Mouse (Mus musculus) liver, embryonic 14.5 days (tissue): ENCODE data around the gene Hdac4. TPM values are rescaled to one million over a fixed set of nuclear protein-coding genes. Genes with fewer than 3 reads are reported as not detected.

Experiments used
- ATAC-seq: fragments of 200-750 bp; cut with Nextera tagmentation; 2 replicates; pipeline ENCODE4 v1.8.0; 2017; ENCODE audit warnings: moderate number of reproducible peaks, mild to moderate bottlenecking, moderate library complexity; ENCODE audit not compliant: insufficient read depth
- DNase-seq, 3 experiments: peaks; one replicate each; pipeline ENCODE4 v3.0.0-alpha.2; 2012 to 2013; ENCODE audit warnings: low read depth in 3 of 3, low spot score in 3 of 3
- H3K27ac ChIP-seq: fragments of 300-500 bp; sonication (generic); 2 replicates; pipeline ENCODE4 v1.5.1; 2014; ENCODE audit warnings: moderate library complexity, mild to moderate bottlenecking, control low read depth, inconsistent platforms
- H3K27me3 ChIP-seq: fragments of 300-500 bp; sonication (generic); 2 replicates; pipeline ENCODE4 v1.6.1; 2014; ENCODE audit warnings: mild to moderate bottlenecking, low read length, moderate library complexity; ENCODE audit not compliant: control insufficient read depth, insufficient read depth
- H3K36me3 ChIP-seq: fragments of 300-500 bp; sonication (generic); replicated peaks from 2 replicates; pipeline ENCODE4 v1.6.1; 2014; ENCODE audit warnings: low read depth; ENCODE audit not compliant: control insufficient read depth, insufficient read depth
- H3K4me1 ChIP-seq, 2 experiments: fragments of 200-500 bp in 1 of 2; fragments of 300-500 bp in 1 of 2; sonication (generic) in 1 of 2; replicated peaks; 2 replicates each; pipeline ENCODE4 v1.6.1; 2012 to 2014; ENCODE audit warnings: antibody characterized with exemption in 1 of 2, inconsistent platforms in 1 of 2, low read length in 1 of 2; ENCODE audit not compliant: control insufficient read depth in 2 of 2, insufficient read depth in 2 of 2
- H3K4me2 ChIP-seq: fragments of 300-500 bp; sonication (generic); 2 replicates; pipeline ENCODE4 v1.6.1; 2014; ENCODE audit warnings: low read depth, mild to moderate bottlenecking, control low read depth, moderate library complexity
- H3K4me3 ChIP-seq, 2 experiments: fragments of 200-500 bp in 1 of 2; fragments of 300-500 bp in 1 of 2; sonication (generic) in 1 of 2; 2 replicates each; pipeline ENCODE4 v1.5.1; 2012 to 2014; ENCODE audit warnings: low read depth in 2 of 2, low read length in 2 of 2, mild to moderate bottlenecking in 2 of 2, control low read depth in 1 of 2, inconsistent platforms in 1 of 2, moderate library complexity in 1 of 2; ENCODE audit not compliant: insufficient read depth in 1 of 2
- H3K9ac ChIP-seq: fragments of 300-500 bp; sonication (generic); replicated peaks from 2 replicates; pipeline ENCODE4 v1.6.1; 2014; ENCODE audit warnings: mild to moderate bottlenecking, control low read depth, moderate library complexity
- H3K9me3 ChIP-seq: fragments of 300-500 bp; sonication (generic); 2 replicates; pipeline ENCODE4 v1.6.1; 2016; ENCODE audit warnings: low read length, mixed read lengths; ENCODE audit not compliant: control insufficient read depth
- CTCF ChIP-seq: IDR thresholded peaks from 2 replicates; pipeline ENCODE4 v1.5.1; 2016; ENCODE audit warnings: antibody characterized with exemption, low read depth, control low read depth
- EP300 ChIP-seq: IDR thresholded peaks from 2 replicates; pipeline ENCODE4 v1.6.1; 2016; ENCODE audit warnings: antibody characterized with exemption, low read depth
- WGBS: fragments of 180-500 bp; shearing (Covaris S2); extraction: QIAGEN DNeasy Blood & Tissue Kit; methylation state at CpG from one replicate; pipeline ENCODE4 v1.1.7; 2014; ENCODE audit not compliant: insufficient replicate concordance; 5-methylcytosine and 5-hydroxymethylcytosine counted together
- polyA plus RNA-seq, 2 experiments: library from polyadenylated mRNA; depleted of rRNA in 1 of 2; stranded (reverse) in 1 of 2; unstranded in 1 of 2; fragments of >200 nt; fragmentation: Nextera tagmentation in 1 of 2; extraction: Ambion mirVana in 1 of 2; gene quantifications; 2 replicates each; pipeline versions ENCODE4 v1.2.1 to v1.2.3; 2012 to 2014

The Hdac4 gene
- polyA plus RNA-seq, 2 experiments = 1.5 to 3.1 TPM

DNA sequence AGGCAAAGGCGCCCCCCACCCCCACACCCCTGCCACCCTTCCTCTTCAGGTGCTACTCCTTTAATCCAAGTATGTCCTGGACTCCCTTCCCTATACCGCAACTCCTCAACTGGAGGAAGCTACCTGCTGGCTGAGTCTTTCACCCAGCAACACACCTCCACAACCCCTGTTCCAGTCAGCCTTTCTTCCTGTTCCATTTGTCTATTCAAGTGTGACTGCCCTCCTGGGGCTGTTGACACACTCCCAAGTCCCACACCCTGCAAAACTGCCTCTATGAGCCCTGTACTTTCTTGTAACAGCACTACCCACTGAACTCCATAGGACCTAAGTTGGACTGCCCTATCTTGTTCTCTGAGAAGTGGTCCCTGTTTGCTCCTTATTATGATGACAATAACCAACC lies 195.3 kb downstream of the Hdac4 start:
- 75% methylated on average over 2 of the region's 2 CpGs for WGBS
- TF ChIP-seq CTCF = no peak
- no peak for TF ChIP-seq EP300
- ATAC-seq (no peak), DNase-seq (no peak)
- H3K9me3 ChIP-seq = no peaks in the 10 kb centered on the region
- H3K9ac ChIP-seq = no peak overlapping the region
- H3K4me3 ChIP-seq = no peak overlapping the region
- H3K27me3 ChIP-seq = no peaks in the 10 kb centered on the region
- H3K27ac ChIP-seq = no peak overlapping the region
- no peak overlapping the region for H3K4me2 ChIP-seq
- no peaks in the 10 kb centered on the region for H3K4me1 ChIP-seq
- no peaks in the 10 kb centered on the region for H3K36me3 ChIP-seq

DNA sequence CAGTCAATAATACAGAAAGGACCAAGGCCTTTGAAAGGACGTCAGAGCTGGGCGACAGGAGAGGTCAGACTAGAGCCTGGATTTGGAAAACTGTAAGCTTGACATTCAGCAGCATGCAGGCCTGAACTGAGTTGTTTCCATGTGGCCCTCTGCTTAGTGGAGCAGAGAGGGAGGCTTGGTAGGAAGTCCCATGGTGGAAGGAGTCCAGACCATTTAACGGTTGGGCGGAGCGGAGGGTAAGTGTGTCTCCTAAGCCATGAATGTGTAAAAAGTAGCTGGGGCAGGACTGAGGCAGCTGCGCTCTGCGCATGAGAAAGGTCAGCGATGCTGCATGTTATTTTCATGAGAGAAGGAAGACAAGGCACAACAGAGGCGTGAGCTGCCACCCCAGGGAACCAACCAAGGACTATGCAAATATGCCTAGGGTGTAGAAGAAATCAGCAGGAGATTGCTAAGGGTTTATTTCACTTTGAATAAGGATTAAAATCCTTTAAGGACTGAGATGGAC lies 201.8 kb downstream of the Hdac4 start:
- no peak for DNase-seq
- WGBS = 85% methylated on average over 9 of the region's 9 CpGs
- no peak for ATAC-seq
- H3K9me3 ChIP-seq = no peaks in the 10 kb centered on the region
- H3K27me3 ChIP-seq = no peaks in the 10 kb centered on the region
- H3K4me2 ChIP-seq = no peak overlapping the region
- no peaks in the 10 kb centered on the region; a peak in 1 of 4 replicates for H3K4me1 ChIP-seq
- no peak overlapping the region for H3K9ac ChIP-seq
- TF ChIP-seq CTCF (no peak), EP300 (no peak)
- H3K27ac ChIP-seq = no peak overlapping the region
- H3K36me3 ChIP-seq = no peaks in the 10 kb centered on the region
- no peak overlapping the region for H3K4me3 ChIP-seq

DNA sequence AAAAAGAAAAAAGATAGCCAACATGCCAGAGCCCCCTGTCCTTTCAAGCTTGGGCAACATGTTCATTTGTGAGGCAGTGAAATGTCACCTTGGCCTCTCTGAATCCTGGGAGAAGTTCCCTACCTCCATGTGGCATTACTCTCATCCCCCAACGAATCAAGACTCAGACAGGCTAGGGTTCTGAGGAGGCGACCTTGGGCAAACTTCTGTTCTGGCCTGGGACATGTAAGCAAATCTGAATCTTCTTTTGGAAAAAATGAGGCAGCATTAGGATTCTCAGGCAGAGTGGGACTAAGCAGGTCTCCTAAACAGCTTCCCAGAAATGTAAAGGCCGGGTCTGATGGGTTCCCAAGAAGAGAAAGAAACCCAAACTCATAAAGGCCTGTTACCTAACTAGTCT lies 202.8 kb downstream of the Hdac4 start:
- 61% methylated on average over 3 of the region's 3 CpGs for WGBS
- Histone ChIP-seq H3K36me3 (no peaks in the 10 kb centered on the region), H3K9me3 (no peaks in the 10 kb centered on the region), H3K27me3 (no peaks in the 10 kb centered on the region), H3K4me3 (no peak overlapping the region), H3K4me1 (no peaks in the 10 kb centered on the region; a peak in 1 of 4 replicates), H3K9ac (no peak overlapping the region), H3K4me2 (no peak overlapping the region), H3K27ac (no peak overlapping the region)
- DNase-seq (no peak), ATAC-seq (no peak)
- TF ChIP-seq CTCF (no peak), EP300 (no peak)

DNA sequence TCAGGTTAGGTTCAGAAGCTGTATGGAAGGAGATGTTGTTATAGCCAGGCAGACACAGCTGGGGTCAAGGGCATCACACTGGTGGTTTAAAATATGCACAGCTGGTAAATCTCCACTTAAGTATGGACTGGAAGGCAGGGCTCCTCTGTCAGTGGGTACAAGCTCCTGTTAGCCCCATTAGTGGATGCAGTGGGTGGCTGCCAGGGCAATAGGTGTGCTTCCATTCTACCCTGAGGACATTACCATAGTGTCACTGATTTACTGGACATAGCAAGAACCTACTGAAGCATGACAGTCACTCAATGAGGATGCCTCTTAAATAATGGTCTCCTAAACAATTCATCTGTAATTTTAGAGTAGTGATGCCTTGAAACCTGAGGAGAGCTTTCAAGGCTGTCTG lies 203.9 kb downstream of the Hdac4 start:
- Histone ChIP-seq H3K27me3 (no peaks in the 10 kb centered on the region), H3K4me2 (no peak overlapping the region), H3K36me3 (no peaks in the 10 kb centered on the region), H3K9ac (no peak overlapping the region), H3K27ac (no peak overlapping the region), H3K4me1 (no peaks in the 10 kb centered on the region; a peak in 1 of 4 replicates), H3K4me3 (no peak overlapping the region), H3K9me3 (no peaks in the 10 kb centered on the region)
- ATAC-seq (no peak), DNase-seq (no peak)
- TF ChIP-seq EP300 (no peak), CTCF (no peak)

DNA sequence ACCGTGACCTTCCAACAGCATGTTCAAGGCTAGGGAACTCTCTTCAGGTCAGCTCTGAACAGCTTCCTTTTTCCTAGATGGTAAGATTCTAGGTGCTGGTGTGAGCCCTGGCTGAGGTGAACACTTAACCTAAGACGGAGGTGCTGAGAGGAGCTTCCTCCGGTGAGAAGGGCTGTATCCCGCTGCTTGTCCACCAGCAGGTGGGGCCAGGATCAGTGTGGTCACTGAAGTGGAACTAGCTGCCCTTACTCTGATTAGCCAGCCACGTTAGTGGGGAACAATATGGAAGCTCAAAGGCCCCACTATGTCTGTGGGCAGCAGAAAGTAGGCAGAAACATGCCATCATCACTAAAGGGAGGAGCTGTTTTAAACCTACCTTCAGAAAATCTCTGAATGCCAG lies 204.6 kb downstream of the Hdac4 start:
- no peak for DNase-seq
- ATAC-seq = no peak
- Histone ChIP-seq H3K4me2 (no peak overlapping the region), H3K27me3 (no peaks in the 10 kb centered on the region), H3K27ac (no peak overlapping the region), H3K9me3 (no peaks in the 10 kb centered on the region), H3K4me3 (no peak overlapping the region), H3K4me1 (no peaks in the 10 kb centered on the region; a peak in 1 of 4 replicates), H3K9ac (no peak overlapping the region), H3K36me3 (no peaks in the 10 kb centered on the region)
- TF ChIP-seq EP300 (no peak), CTCF (no peak)
- WGBS = 68% methylated on average over 5 of the region's 5 CpGs
